1 mouse cellular context compared by ENCODE assay signal in genomic region chr10:75832272-75832895, GRCm38 (mm10).
TF ChIP-seq lines count a peak whose summit lies in the region.

No protein-coding gene starts in this region.

TF ChIP-seq in MEL, 35 proteins besides CTCF, POLR2A, EP300 and RAD21:
- TF ChIP-seq ZNF384 (IDR thresholded peaks at IDR 0.05; ENCODE audit: low read depth, low read length) (peak; percentile 43; the same call in 1 of the 2 replicates), UBTF (IDR thresholded peaks at IDR 0.05; ENCODE audit: borderline replicate concordance, insufficient read depth, low read depth, low read length) (no peak), ZC3H11A (IDR thresholded peaks at IDR 0.05; ENCODE audit: low read depth, low read length) (peak; percentile 88), NRF1 (IDR thresholded peaks at IDR 0.05; ENCODE audit: insufficient read depth, low read depth, low read length, poor library complexity, severe bottlenecking) (0 out of 2 replicates have a peak, but pooled peaks have one; percentile 14), USF1 (IDR thresholded peaks at IDR 0.05; ENCODE audit: low read depth, low read length) (no peak), CHD1 (IDR thresholded peaks at IDR 0.05; ENCODE audit: low read depth, low read length) (no peak), MXI1 (IDR thresholded peaks at IDR 0.05; ENCODE audit: low read depth, low read length) (peak; percentile 44; the same call in 1 of the 2 replicates), POLR2AphosphoS2 (IDR thresholded peaks at IDR 0.05; ENCODE audit: low read length) (no peak), SMC3 (IDR thresholded peaks at IDR 0.05; ENCODE audit: low read depth, low read length) (peak; percentile 97)
